Mouse (Mus musculus) CD4-positive helper T cell, adult 2 months (primary cell): ENCODE results near the gene Themis.

Experiments used
- DNase-seq: peaks from one replicate; pipeline ENCODE4 v3.0.0-alpha.2; 2012; ENCODE audit warnings: low read depth, missing footprints, low spot score

The Themis gene

DNA sequence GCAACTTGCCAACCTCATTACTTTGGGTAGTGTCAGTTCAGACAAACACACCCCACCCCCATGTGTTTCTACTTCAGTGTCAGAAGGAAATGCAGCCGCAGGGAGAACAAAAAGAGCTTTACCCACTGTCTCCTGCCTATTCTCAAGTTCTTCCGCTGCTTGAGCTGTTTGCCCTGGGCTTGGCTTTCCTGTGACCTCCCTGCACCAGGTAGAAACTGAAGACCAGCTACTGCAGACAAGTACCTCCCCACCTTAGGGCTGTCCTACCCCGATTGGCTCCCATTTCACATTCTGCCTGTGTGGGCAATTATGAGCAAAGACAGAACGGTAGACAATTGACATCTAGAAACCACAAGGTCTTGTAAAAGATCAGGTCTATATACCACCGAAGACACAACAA lies at the start of gene Themis:
Gene Themis, plus strand, starts transcription at position 100 of the 400 bp plus-strand sequence.
- DNase-seq: peak; percentile 88

DNA sequence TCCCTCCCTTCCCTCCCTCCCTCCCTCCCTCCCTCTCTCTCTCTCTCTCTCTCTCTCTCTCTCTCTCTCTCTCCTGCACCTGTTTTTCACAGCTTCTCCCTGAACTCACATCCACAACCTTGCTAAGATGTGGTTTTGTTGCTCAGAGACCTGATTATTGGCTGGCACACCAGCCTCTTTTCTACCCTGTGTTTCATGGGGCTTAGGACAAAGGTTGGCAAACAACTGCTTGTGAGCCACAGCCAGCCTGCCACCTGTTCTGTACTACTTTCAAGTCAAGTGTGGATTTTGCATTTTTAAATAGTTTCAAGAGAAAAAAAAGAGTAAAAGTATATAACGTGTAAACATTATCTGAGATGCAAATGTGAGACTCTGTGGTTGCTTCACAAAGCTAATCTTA lies 48.7 kb upstream of the Themis start:
- DNase-seq: peak; percentile 36

GRCm38 (mm10) chr10:28636096-28636495 lies 32.1 kb upstream of the Themis start:
- no peak for DNase-seq

- DNase-seq: no peak
Observed at GRCm38 (mm10) chr10:28641887-28642286, 26.3 kb upstream of the Themis start.

DNA sequence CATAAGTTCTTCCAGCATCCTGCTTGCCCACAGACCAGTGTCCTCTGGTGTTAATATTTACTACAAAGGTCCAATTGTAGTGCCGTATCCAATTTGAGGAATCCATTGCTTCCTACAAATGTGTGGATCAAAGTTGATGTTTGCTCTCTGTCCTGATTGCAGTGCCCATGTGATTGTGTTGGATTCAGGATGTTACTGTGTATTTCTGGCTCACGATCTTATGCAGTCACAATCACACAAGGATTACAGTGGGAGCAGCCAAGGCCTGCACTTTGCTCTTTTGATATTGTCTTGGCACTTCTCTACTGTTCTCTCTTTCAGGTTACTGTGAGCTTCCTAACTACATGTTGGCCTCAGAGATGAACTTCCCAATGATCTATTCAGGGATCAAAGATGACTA lies 20.3 kb upstream of the Themis start:
- DNase-seq: no peak

DNA sequence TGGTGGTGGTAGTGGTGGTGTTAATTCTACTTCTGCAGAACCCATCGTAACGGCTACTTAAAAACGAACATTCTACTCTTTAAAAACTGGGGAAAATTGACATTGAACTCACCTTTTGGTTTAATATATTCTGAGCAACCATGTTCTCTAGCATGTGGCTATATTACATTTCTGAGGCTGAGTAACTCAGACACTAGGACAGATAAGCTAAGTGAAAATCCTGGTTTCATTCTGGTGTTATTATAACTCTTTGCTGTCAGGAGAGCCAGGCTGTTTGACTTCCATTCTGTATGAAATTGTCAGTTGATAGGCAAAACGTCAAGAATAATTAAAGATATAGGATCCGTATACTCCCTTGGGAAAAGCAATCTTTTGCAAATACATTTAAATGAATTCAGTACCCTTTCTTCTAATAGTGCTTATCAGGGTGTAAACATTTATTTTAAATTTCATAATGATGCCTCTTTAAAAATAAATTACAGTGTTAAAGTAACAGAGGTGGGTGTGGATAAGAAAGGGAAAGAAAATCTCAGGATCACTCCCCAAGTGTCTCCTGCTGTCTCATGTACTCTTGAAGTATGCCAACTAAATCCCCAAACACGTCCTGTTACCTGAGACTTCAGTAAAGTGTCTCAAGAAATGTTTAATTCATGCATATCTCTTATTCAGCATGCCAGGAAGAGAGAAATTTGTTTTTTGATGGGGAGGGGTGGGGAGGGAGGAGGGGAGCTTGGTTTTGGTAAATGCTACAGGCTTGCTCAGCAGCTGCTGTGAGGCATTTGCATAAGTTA lies 18.9 kb upstream of the Themis start:
- no peak for DNase-seq

GRCm38 (mm10) chr10:28649900-28650160 lies 18.3 kb upstream of the Themis start:
- DNase-seq: no peak

- no peak for DNase-seq
Observed at GRCm38 (mm10) chr10:28651910-28652309, 16.2 kb upstream of the Themis start.

GRCm38 (mm10) chr10:28654733-28655132 lies 13.4 kb upstream of the Themis start:
- DNase-seq: no peak

GRCm38 (mm10) chr10:28665141-28665540 lies 3.0 kb upstream of the Themis start:
- DNase-seq: no peak

DNA sequence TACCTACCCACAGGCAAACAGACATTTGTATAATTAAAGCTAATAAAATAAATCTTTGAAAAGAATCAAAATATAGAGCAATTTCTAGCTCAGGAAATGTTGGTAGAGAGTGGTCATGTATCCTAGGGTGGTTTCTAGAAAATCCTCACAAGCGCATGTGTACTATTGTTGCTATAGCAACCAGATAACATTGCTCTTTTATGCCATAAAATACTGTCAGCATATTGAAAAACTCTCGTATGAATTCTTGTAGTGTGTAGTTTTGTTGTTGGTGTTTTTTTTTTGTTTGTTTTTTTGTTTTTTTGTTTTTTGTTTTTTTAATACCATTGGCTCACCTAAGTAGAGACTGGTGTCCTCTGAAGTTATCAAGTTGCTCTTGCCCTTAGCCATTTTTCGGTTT lies 5.8 kb downstream of the Themis start:
- peak; percentile 76 for DNase-seq

GRCm38 (mm10) chr10:28675337-28675736 lies 7.2 kb downstream of the Themis start:
- DNase-seq: no peak

DNA sequence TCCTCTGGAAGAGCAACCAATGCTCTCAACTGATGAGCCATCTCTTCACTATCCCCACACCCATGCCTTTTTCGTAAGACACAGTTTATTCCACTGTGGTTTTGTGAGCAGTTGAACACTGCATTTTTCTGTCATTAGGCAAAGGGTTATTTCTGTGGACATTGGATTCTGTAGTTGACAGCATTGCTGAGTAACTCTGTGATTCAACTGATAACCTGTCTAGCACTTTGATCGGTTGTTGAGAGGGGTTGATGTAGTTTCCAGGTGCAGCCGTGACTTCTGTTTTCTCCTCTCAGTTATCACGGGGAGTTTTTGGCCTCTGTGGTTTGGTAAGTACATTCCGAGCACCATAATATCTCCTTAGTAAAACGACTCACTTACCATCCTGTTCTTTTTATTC lies 26.8 kb downstream of the Themis start:
- DNase-seq: peak; percentile 59

DNA sequence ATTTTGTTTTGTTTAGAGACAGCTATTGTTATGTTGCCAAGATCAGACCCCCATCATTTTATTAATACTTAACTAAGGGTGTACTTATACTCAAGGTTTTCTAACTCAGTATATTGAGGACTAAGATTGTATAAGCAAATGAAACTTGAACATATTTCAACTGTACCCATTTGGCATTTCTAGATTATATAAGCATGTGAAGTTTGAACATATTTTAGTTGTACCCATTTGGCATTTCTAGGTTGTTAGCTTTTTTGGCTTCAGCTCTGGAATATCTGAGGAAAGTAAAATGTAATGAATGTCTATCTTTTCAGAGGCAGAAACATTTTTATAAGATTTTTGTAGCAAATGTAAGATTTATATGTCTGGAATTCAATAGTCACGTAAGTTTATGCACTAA lies 27.9 kb downstream of the Themis start:
- DNase-seq: no peak

GRCm38 (mm10) chr10:28698175-28698574 lies 30.0 kb downstream of the Themis start:
- DNase-seq: no peak

DNA sequence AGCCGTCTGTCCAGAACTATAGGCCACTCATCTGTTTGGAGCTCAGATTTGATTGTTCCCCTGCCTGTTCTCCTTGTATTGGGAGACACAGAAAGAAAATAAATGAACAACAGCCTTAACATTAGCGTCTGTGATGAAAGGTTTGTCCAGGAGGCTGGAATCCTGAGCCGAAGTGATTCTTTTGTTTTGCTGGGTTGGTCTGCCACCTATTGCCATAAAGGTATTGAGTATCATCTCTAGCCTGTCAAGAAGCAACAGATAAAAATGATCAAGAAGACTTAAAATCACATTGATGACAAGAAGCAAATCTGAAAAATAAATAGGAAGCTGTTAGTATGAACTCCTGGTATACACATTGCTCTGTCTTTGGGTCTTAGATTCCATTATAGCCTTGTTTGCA lies 53.7 kb downstream of the Themis start:
- DNase-seq: no peak

- DNase-seq: no peak
Observed at GRCm38 (mm10) chr10:28723266-28723665, 55.1 kb downstream of the Themis start.

- DNase-seq: peak; percentile 66
Observed at GRCm38 (mm10) chr10:28730122-28730521, 62.0 kb downstream of the Themis start.

DNA sequence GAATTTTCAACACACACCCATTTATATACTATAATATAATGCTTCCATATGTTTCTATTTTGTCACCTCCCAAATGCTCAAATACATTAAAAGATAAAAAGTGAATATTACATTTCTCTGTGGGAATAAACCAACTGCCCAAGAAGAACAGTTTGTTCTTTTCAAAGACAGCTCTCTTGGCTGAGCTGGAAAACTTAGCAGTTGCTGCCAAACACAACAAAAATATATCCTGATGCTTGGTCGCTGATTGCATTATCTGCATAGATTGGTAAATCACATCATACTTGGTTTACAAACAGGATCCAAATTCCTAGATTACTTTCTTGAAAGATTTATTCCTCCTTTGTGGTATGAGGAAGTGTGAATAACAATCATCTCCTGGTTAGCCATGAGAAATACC lies 69.8 kb downstream of the Themis start:
- DNase-seq: no peak

DNA sequence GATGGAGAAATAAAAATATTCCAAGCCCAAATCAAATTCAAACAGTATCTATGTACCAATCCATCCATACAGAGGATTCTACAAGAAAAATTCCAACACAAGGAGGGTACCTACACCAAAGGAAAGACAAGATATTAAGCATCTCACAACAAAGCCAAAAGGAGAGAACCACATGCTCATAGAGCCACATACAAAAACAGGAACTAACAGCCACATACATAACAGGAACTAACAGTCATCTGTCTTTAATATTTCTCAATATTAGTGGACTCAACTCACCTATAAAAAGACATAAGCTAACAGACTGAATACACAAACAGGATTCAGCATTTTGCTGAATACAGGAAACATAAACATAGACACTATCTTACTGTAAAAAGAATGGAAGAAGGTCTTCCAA lies 78.3 kb downstream of the Themis start:
- no peak for DNase-seq

GRCm38 (mm10) chr10:28753321-28753720 lies 85.2 kb downstream of the Themis start:
- no peak for DNase-seq

GRCm38 (mm10) chr10:28754927-28755326 lies 86.8 kb downstream of the Themis start:
- DNase-seq: no peak

- DNase-seq: peak; percentile 36
Observed at GRCm38 (mm10) chr10:28776777-28777402, 108.7 kb downstream of the Themis start.

DNA sequence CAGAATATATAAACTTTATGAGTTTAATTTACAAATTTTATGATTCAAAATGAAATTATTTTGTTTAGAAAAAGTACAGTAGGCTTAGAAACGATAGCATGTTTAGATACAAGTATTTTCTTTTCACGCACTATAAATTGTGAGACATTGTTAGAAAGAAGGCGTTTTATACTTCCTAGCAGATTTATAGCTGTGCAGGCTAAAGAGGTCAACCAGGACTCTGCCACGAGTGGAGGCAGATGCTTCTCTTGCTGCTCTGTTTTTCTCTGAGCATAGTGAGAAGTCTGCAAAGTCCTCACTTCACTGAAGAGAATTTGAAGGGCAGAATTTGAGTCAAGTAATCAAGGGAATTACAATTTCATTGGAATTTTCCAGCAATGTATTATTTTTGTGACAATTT lies 131.3 kb downstream of the Themis start:
- DNase-seq: no peak
